Mouse (Mus musculus) cerebellum, postnatal 10 days (tissue): ENCODE results near the gene Epyc.

Source experiments
- DNase-seq, 2 experiments: peaks; one replicate each; pipeline ENCODE4 v3.0.0; 2021; ENCODE audit warnings: mixed read lengths in 2 of 2

The Epyc gene

GRCm38 (mm10) chr10:97643768-97644167 lies at the start of gene Epyc:
Gene Epyc (plus strand): TSS chr10:97644068.
- no peak for DNase-seq

DNA sequence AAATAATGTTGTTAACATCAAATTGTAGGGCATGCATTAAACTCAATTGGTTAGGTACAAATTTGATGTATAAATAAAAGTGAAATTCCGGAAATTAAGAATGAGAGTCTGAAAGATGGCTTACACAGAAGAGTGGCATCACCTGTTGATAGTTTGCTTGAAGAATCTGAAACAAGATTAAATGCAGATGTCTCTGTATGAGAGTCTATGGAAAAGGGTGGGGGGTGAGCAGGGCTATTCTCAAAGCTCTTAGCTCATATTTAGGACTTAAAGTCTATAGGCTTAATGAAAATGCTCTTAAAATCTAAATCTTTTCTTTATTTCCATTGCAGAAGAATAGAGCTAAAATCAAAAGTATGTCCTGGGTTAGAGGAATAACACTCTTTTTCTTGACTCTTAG lies 48.2 kb upstream of the Epyc start:
- no peak for DNase-seq

- DNase-seq = no peak
Observed at GRCm38 (mm10) chr10:97601744-97602143, 42.1 kb upstream of the Epyc start.

- peak; percentile 75 to 82 for DNase-seq
Observed at GRCm38 (mm10) chr10:97603256-97603655, 40.6 kb upstream of the Epyc start.

DNA sequence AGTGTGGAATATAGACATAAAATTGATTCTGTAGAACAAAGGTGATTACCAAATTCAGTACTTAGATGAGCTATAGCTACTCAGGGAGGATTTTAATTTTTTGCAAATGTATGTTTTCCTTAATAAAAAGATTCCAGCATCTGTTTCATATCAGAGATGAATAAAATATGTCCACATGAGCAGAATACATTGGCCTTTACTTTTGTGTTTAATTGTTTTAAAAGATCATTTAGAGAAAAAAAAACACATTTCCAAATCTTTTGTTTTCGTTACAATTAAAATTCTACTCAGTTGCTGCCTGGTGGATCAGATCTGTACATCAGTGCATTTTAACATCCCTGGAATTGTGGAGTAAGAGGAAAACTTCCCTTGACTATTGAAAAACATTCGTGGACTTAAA lies 37.3 kb upstream of the Epyc start, which contains the start of gene Kera:
Gene Kera (plus strand): TSS at position 301 of the 400 bp plus-strand sequence.
- DNase-seq = no peak

- DNase-seq = no peak
Observed at GRCm38 (mm10) chr10:97622328-97622727, 21.5 kb upstream of the Epyc start.

DNA sequence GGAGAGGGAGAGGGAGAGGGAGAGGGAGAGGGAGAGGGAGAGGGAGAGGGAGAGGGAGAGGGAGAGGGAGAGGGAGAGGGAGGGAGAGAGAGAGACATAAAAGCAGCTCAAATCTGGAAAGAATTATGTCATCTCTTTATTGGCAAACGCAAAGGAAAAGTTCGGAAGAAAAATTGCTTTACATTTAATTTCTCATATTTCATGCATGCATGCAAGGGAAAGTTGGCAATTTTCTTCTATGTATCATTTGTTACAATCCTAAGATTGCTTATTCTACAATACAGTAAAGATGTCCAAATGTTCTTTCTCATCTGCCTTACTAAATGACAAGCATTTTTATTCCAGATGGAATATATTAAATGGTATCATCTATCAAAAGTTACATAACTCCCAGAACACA lies 19.5 kb upstream of the Epyc start:
- no peak for DNase-seq

DNA sequence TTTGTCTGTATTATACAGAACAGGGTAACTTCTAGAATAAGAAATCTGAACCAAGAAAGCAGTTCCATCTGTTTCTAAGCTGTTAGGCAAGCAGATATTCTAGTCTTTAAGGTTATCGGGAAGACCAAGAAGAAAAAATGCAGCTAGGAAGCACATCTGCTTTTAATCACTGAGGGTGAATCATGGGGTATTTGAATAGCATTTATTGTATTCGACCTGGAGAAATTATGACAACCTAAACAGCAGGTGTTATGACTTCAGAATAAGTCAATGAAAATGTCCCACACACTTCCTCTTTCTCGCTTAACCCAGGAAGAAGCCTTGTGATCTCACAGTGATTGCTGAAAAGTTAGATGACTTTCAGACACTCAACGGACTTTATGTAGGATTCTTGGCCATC lies 18.8 kb upstream of the Epyc start:
- no peak for DNase-seq

- no peak for DNase-seq
Observed at GRCm38 (mm10) chr10:97626543-97626942, 17.3 kb upstream of the Epyc start.

DNA sequence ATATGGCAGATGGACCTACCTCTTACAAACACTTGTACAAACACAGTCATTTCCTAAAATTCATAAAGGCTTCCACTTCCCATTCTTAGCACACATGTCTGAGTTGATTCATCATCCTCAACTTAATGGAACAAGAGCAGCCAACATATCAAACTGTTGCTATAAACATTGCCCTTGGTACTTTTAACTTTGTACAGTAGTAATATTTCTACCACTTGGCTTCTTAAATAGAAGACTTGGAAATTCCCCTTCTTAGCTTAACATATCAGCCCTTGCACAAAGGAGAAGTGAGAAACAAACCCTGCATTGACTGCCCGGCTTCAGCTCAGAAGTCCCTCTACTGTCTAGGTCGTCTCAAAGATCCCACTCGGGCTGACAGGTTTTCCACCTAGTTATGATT lies 12.8 kb upstream of the Epyc start:
- DNase-seq = no peak

DNA sequence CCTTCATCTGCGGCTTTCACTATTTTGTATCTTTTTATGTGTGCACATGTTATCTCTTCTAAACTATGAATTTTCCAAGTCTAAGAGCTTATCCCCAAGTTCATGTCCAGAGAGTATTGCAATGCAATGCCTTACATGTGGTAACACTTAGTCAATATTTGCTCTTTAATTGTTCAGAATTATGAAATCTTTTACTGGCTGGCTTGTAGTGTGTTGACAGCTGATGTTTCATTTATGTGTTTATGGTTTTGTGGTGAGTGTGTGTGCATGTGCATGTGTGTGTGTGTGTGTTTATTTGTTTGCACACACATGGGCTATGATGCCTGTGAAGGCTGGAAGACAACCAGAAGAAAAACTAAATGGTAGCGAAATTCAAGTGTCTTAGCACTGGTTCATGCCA lies 1.9 kb upstream of the Epyc start:
- DNase-seq = no peak

- DNase-seq = no peak
Observed at GRCm38 (mm10) chr10:97650334-97650733, 6.5 kb downstream of the Epyc start.

GRCm38 (mm10) chr10:97659489-97659888 lies 15.6 kb downstream of the Epyc start:
- DNase-seq = no peak

- DNase-seq = no peak
Observed at GRCm38 (mm10) chr10:97668656-97669055, 24.8 kb downstream of the Epyc start.

- DNase-seq = peak; percentile 57 to 63
Observed at GRCm38 (mm10) chr10:97670202-97670601, 26.3 kb downstream of the Epyc start.

DNA sequence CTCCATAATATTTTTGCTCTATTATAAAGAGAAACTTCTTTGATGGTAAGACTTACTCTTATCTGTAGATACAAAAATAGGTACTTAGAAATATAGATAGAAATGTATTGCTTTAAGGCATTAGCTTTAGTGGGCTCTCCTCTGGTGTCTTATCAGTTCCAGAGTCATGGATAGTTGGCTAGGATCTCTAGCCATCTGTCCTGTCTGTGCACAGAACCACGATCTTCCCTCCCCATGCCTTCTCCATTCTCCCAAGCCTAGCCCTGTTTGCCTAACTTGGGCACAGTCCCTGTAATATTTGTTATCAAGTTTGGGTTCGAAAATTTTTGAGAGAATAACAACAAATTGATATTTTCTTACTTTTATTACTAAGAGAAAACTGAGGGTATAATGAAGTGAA lies 29.4 kb downstream of the Epyc start:
- DNase-seq = peak; percentile 44 to 55

DNA sequence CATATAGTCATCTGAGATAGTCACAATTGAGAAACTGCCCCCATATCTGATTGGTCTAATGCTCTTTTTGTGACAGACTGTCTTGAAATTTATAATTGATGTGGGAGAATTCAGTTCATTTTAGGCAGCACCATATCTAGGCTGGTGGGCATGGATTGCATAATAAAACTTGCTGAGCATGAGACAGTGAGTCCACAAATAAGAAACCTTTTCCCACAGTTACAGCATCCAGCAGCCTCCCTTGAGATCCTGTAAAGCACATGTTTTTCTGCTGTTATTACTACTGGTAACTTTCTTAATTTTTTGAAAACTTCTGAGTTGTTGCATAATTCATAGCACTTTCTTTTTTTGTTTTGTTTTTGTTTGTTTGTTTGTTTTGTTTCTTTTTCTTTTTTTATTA lies 39.1 kb downstream of the Epyc start:
- DNase-seq = no peak

GRCm38 (mm10) chr10:97687198-97687597 lies 43.3 kb downstream of the Epyc start:
- peak in 1 of 2 experiments; percentile 6 for DNase-seq

GRCm38 (mm10) chr10:97689425-97689824 lies 45.6 kb downstream of the Epyc start:
- peak; percentile 8 to 39 for DNase-seq

DNA sequence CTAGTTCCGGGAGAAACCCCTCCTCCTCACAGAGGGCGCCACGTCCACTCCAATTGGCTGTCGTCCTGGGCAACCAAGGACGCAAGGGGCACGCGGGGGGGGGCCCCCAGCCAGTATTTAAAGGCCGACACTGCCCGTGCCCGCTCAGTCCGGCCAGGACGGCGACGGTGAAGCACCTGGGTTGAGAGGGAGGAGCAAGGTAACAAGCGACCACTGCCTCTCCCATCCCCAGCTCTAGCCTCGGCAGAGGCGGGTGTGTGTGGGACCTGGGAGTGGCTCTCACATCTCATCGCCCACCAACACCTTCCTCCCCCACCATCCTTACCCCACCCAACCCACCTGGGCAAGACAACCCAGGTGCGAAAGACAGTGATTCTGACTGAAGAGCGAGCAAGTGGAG lies 49.0 kb downstream of the Epyc start, which contains the start of gene Ccer1:
Gene Ccer1 (plus strand): TSS at position 147 of the 400 bp plus-strand sequence.
- DNase-seq = no peak

GRCm38 (mm10) chr10:97693398-97694135 lies 49.7 kb downstream of the Epyc start:
- no peak for DNase-seq

GRCm38 (mm10) chr10:97702321-97702720 lies 58.5 kb downstream of the Epyc start:
- DNase-seq = no peak

DNA sequence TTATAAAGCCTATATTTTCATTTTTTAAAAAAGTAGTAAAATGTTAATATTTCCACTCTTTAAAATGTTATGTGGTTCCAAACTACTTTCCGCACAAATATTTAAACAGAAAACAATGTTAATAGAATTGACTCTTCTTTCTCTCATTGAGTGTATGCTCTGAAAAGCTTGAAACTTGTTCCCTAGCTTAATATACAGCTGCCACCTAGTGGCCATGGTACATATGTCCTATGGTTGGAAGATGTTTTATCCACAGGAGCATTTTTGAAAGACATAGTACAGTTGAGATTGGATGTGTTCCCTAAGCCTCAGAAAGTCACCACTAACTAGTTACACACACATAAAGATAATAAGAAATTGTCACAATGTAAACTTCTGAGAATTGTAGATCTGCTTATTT lies 60.7 kb downstream of the Epyc start:
- DNase-seq = peak; percentile 76 to 78

- peak; percentile 64 to 83 for DNase-seq
Observed at GRCm38 (mm10) chr10:97712687-97713086, 68.8 kb downstream of the Epyc start.

DNA sequence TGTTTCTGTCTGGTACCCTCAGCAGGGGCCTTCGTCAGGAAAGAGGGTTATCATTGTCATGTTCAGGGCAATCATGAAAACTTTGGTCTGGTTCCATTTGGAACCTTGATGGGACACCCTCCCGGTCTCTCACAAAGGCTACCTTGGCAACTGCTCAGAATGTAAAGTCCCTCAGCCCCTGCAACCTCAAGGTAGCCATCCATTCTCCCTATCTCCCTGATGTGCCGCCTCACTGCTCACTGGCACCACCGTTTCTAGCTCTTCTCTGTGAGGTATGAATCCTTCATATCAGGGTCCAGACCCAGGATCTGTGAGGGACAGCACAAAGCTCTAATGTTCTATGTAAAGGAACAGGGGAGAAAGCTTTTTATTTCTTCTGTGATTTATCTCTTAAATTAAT lies 70.7 kb downstream of the Epyc start:
- DNase-seq = peak; percentile 27 to 39
